8 mouse cellular contexts compared by ENCODE assay signal in genomic region chrX:166478631-166479364, GRCm38 (mm10). TPM values are rescaled to one million over a fixed set of nuclear protein-coding genes. Genes with fewer than 3 reads are reported as not detected.
A peak's percentile ranks its signal among the peaks of the same experiment; 100 is the strongest.
DNase-seq lines count a peak whose midpoint lies in the region; ATAC-seq and TF ChIP-seq lines count a peak whose summit lies in the region.

No protein-coding gene starts in this region.

- H3K9ac ChIP-seq in forebrain, embryonic 15.5 days (replicated peaks), result peak overlapping the region; percentile 71
- peak overlapping the region; percentile 67 for H3K9ac ChIP-seq in intestine, embryonic 14.5 days (ENCODE audit: low read length)
- peak overlapping the region; percentile 77 for H3K9ac ChIP-seq in liver, embryonic 16.5 days (ENCODE audit: low read depth, low read length)
- H3K9ac ChIP-seq in neural tube, embryonic 15.5 days (replicated peaks), result peak overlapping the region; percentile 53

- no peaks in the 10 kb centered on the region for H3K27me3 ChIP-seq in cerebellum, adult 2 months (ENCODE audit: control insufficient read depth, insufficient read depth, low read length)
- no peaks in the 10 kb centered on the region for H3K27me3 ChIP-seq in forebrain, embryonic 15.5 days
- H3K27me3 ChIP-seq in intestine, embryonic 14.5 days (replicated peaks; ENCODE audit: control insufficient read depth, insufficient read depth, low read length), result 0 out of 2 replicates have a peak, but pooled peaks cover 4% of the 10 kb centered on the region
- no peaks in the 10 kb centered on the region for H3K27me3 ChIP-seq in liver, embryonic 16.5 days (ENCODE audit: control insufficient read depth, insufficient read depth, low read depth, low read length)
- H3K27me3 ChIP-seq in neural tube, embryonic 15.5 days (replicated peaks), result peaks cover 2% of the 10 kb centered on the region

- 5% methylated on average over 28 of the region's 28 CpGs for WGBS in cerebellum, adult 2 months
- 15% methylated on average over 28 of the region's 28 CpGs for WGBS in bone marrow, adult 2 months
- 19% methylated on average over 28 of the region's 28 CpGs for WGBS in forebrain, embryonic 15.5 days
- 16% methylated on average over 28 of the region's 28 CpGs for WGBS in intestine, embryonic 14.5 days
- WGBS in liver, embryonic 16.5 days (ENCODE audit: insufficient replicate concordance), result 19% methylated on average over 28 of the region's 28 CpGs
- WGBS in neural tube, embryonic 15.5 days, result 18% methylated on average over 28 of the region's 28 CpGs

- no peak for TF ChIP-seq POLR2A in cerebellum, adult 2 months (IDR thresholded peaks at IDR 0.05; ENCODE audit: borderline replicate concordance, insufficient read depth, low read length)
- no peak for TF ChIP-seq POLR2A in bone marrow, adult 2 months (IDR thresholded peaks at IDR 0.05; ENCODE audit: borderline replicate concordance, control insufficient read depth, low read depth, low read length)

- peak; percentile 57 for ATAC-seq in forebrain, embryonic 15.5 days (replicated peaks)
- no peak; the same call in 1 of the 2 replicates for ATAC-seq in intestine, embryonic 14.5 days (replicated peaks; ENCODE audit: low FRiP score, low TSS enrichment, low read depth)
- peak; percentile 24 for ATAC-seq in liver, embryonic 16.5 days (ENCODE audit: low read depth)
- peak; percentile 60 for ATAC-seq in neural tube, embryonic 15.5 days (ENCODE audit: low FRiP score)

- peak overlapping the region; percentile 44 for H3K4me2 ChIP-seq in forebrain, embryonic 15.5 days (replicated peaks)
- peak overlapping the region; percentile 59 for H3K4me2 ChIP-seq in intestine, embryonic 14.5 days (ENCODE audit: low read length)
- H3K4me2 ChIP-seq in liver, embryonic 16.5 days (ENCODE audit: low read depth, low read length), result peak overlapping the region; percentile 65
- peak overlapping the region; percentile 62 for H3K4me2 ChIP-seq in neural tube, embryonic 15.5 days

- H3K27ac ChIP-seq in cerebellum, adult 2 months (ENCODE audit: insufficient read depth, low read length), result peak overlapping the region; percentile 94; the same call in 1 of the 2 replicates
- peak overlapping the region; percentile 62; the same call in 1 of the 2 replicates for H3K27ac ChIP-seq in bone marrow, adult 2 months (ENCODE audit: control insufficient read depth, insufficient read depth, low read depth, low read length, poor library complexity)
- H3K27ac ChIP-seq in forebrain, embryonic 15.5 days (replicated peaks), result peak overlapping the region; percentile 83
- peak overlapping the region; percentile 78; the same call in 1 of the 2 replicates for H3K27ac ChIP-seq in intestine, embryonic 14.5 days (ENCODE audit: low read depth)
- peak overlapping the region; percentile 61 for H3K27ac ChIP-seq in liver, embryonic 16.5 days (ENCODE audit: low read length)
- H3K27ac ChIP-seq in neural tube, embryonic 15.5 days (replicated peaks), result peak overlapping the region; percentile 84

- H3K4me1 ChIP-seq in cerebellum, adult 2 months (ENCODE audit: control insufficient read depth, insufficient read depth, low read length), result no peaks in the 10 kb centered on the region
- H3K4me1 ChIP-seq in bone marrow, adult 2 months (ENCODE audit: control insufficient read depth, insufficient read depth, low read length), result no peaks in the 10 kb centered on the region; the same call in 1 of the 2 replicates
- peaks cover 9% of the 10 kb centered on the region for H3K4me1 ChIP-seq in forebrain, embryonic 15.5 days
- H3K4me1 ChIP-seq in intestine, embryonic 14.5 days (replicated peaks; ENCODE audit: control insufficient read depth, insufficient read depth, low read length), result 0 out of 2 replicates have a peak, but pooled peaks cover 3% of the 10 kb centered on the region
- H3K4me1 ChIP-seq in liver, embryonic 16.5 days (ENCODE audit: control insufficient read depth, low read depth, low read length), result no peaks in the 10 kb centered on the region; the same call in 1 of the 2 replicates
- 0 out of 2 replicates have a peak, but pooled peaks cover 9% of the 10 kb centered on the region for H3K4me1 ChIP-seq in neural tube, embryonic 15.5 days

- no peak for TF ChIP-seq CTCF in cerebellum, adult 2 months (IDR thresholded peaks at IDR 0.05; ENCODE audit: borderline replicate concordance, insufficient read depth, low read depth, low read length)
- TF ChIP-seq CTCF in bone marrow, adult 2 months (IDR thresholded peaks at IDR 0.05; ENCODE audit: control insufficient read depth, insufficient read depth, low read length), result no peak

- H3K36me3 ChIP-seq in forebrain, embryonic 15.5 days, result no peaks in the 10 kb centered on the region
- 0 out of 2 replicates have a peak, but pooled peaks cover 9% of the 10 kb centered on the region for H3K36me3 ChIP-seq in intestine, embryonic 14.5 days (ENCODE audit: control insufficient read depth, insufficient read depth, low read length)
- no peaks in the 10 kb centered on the region for H3K36me3 ChIP-seq in liver, embryonic 16.5 days (ENCODE audit: control insufficient read depth, insufficient read depth)
- no peaks in the 10 kb centered on the region for H3K36me3 ChIP-seq in neural tube, embryonic 15.5 days

- DNase-seq in cerebellum, adult 2 months, result peak in 1 of 2 experiments; percentile 19
- DNase-seq in cerebellum, adult 8-10 months, result no peak
- DNase-seq in 416B (ENCODE audit: low read depth), result peak; percentile 52
- DNase-seq in intestine, embryonic 14.5 days (ENCODE audit: low spot score), result no peak

- H3K9me3 ChIP-seq in forebrain, embryonic 15.5 days, result no peaks in the 10 kb centered on the region
- no peaks in the 10 kb centered on the region for H3K9me3 ChIP-seq in intestine, embryonic 14.5 days (ENCODE audit: control insufficient read depth, low read length)
- H3K9me3 ChIP-seq in liver, embryonic 16.5 days (replicated peaks; ENCODE audit: control insufficient read depth, low read length), result no peaks in the 10 kb centered on the region
- no peaks in the 10 kb centered on the region for H3K9me3 ChIP-seq in neural tube, embryonic 15.5 days (replicated peaks)

- H3K4me3 ChIP-seq in cerebellum, adult 2 months (replicated peaks; ENCODE audit: insufficient read depth, low read depth, low read length), result peak overlapping the region; percentile 100
- H3K4me3 ChIP-seq in bone marrow, adult 2 months (replicated peaks; ENCODE audit: control insufficient read depth, low read depth, low read length), result peak overlapping the region; percentile 90
- H3K4me3 ChIP-seq in forebrain, embryonic 15.5 days, result peak overlapping the region; percentile 64
- H3K4me3 ChIP-seq in intestine, embryonic 14.5 days (ENCODE audit: low read depth, low read length), result peak overlapping the region; percentile 57
- H3K4me3 ChIP-seq in liver, embryonic 16.5 days (ENCODE audit: low read depth, low read length), result peak overlapping the region; percentile 78
- H3K4me3 ChIP-seq in neural tube, embryonic 15.5 days (replicated peaks), result peak overlapping the region; percentile 59

RNA-seq across cellular contexts. Expression of gene Rab9, which starts 0.9 kb away (rescaled TPM):
- 33.7 and 37.5 TPM in 2 replicates for polyA plus RNA-seq in cerebellum, adult 2 months (2012; rRNA removed)
- 14.2 and 26.0 TPM in 2 replicates for polyA plus RNA-seq in bone marrow, adult 2 months (2011; ENCODE audit: insufficient read depth, insufficient read length, low replicate concordance, missing spikeins)
- polyA plus RNA-seq in forebrain, embryonic 15.5 days (2015; fragmentation: Nextera tagmentation; extraction: Ambion mirVana), result 46.5 and 48.3 TPM in 2 replicates
- 55.2 and 58.0 TPM in 2 replicates for polyA plus RNA-seq in intestine, embryonic 14.5 days (2014; fragmentation: Nextera tagmentation; extraction: Ambion mirVana)
- 22.3 and 22.7 TPM in 2 replicates for polyA plus RNA-seq in liver, embryonic 16.5 days (2015; fragmentation: Nextera tagmentation; extraction: Ambion mirVana)
- 51.6 and 52.7 TPM in 2 replicates for polyA plus RNA-seq in neural tube, embryonic 15.5 days (2015; fragmentation: Nextera tagmentation; extraction: Ambion mirVana)

RNA-seq across cellular contexts. Expression of gene Ofd1, which starts 38.3 kb away (rescaled TPM):
- 5.6 and 5.8 TPM in 2 replicates for polyA plus RNA-seq in cerebellum, adult 2 months (2012; rRNA removed)
- 6.2 and 6.6 TPM in 2 replicates for polyA plus RNA-seq in bone marrow, adult 2 months (2011; ENCODE audit: insufficient read depth, insufficient read length, low replicate concordance, missing spikeins)
- polyA plus RNA-seq in forebrain, embryonic 15.5 days (2015; fragmentation: Nextera tagmentation; extraction: Ambion mirVana), result 7.7 and 7.8 TPM in 2 replicates
- polyA plus RNA-seq in intestine, embryonic 14.5 days (2014; fragmentation: Nextera tagmentation; extraction: Ambion mirVana), result 7.5 and 7.8 TPM in 2 replicates
- polyA plus RNA-seq in liver, embryonic 16.5 days (2015; fragmentation: Nextera tagmentation; extraction: Ambion mirVana), result 1.8 and 2.0 TPM in 2 replicates
- polyA plus RNA-seq in neural tube, embryonic 15.5 days (2015; fragmentation: Nextera tagmentation; extraction: Ambion mirVana), result 5.7 and 5.9 TPM in 2 replicates

RNA-seq across cellular contexts. Expression of gene Trappc2, which starts 38.4 kb away (rescaled TPM):
- 54.0 and 55.5 TPM in 2 replicates for polyA plus RNA-seq in cerebellum, adult 2 months (2012; rRNA removed)
- 6.8 and 7.6 TPM in 2 replicates for polyA plus RNA-seq in bone marrow, adult 2 months (2011; ENCODE audit: insufficient read depth, insufficient read length, low replicate concordance, missing spikeins)
- 67.9 and 72.5 TPM in 2 replicates for polyA plus RNA-seq in forebrain, embryonic 15.5 days (2015; fragmentation: Nextera tagmentation; extraction: Ambion mirVana)
- polyA plus RNA-seq in intestine, embryonic 14.5 days (2014; fragmentation: Nextera tagmentation; extraction: Ambion mirVana), result 23.2 and 23.7 TPM in 2 replicates
- polyA plus RNA-seq in liver, embryonic 16.5 days (2015; fragmentation: Nextera tagmentation; extraction: Ambion mirVana), result 9.9 and 10.2 TPM in 2 replicates
- 73.8 and 85.2 TPM in 2 replicates for polyA plus RNA-seq in neural tube, embryonic 15.5 days (2015; fragmentation: Nextera tagmentation; extraction: Ambion mirVana)

RNA-seq across cellular contexts. Expression of gene Tceanc, which starts 39.6 kb away (rescaled TPM):
- 1.8 and 1.9 TPM in 2 replicates for polyA plus RNA-seq in cerebellum, adult 2 months (2012; rRNA removed)
- polyA plus RNA-seq in bone marrow, adult 2 months (2011; ENCODE audit: insufficient read depth, insufficient read length, low replicate concordance, missing spikeins), result 1.5 and 2.0 TPM in 2 replicates
- 7.8 and 8.1 TPM in 2 replicates for polyA plus RNA-seq in forebrain, embryonic 15.5 days (2015; fragmentation: Nextera tagmentation; extraction: Ambion mirVana)
- polyA plus RNA-seq in intestine, embryonic 14.5 days (2014; fragmentation: Nextera tagmentation; extraction: Ambion mirVana), result 5.5 and 7.2 TPM in 2 replicates
- polyA plus RNA-seq in liver, embryonic 16.5 days (2015; fragmentation: Nextera tagmentation; extraction: Ambion mirVana), result 3.2 and 3.4 TPM in 2 replicates
- 4.0 and 4.9 TPM in 2 replicates for polyA plus RNA-seq in neural tube, embryonic 15.5 days (2015; fragmentation: Nextera tagmentation; extraction: Ambion mirVana)
